Mouse (Mus musculus) midbrain, embryonic 10.5 days (tissue): ENCODE data around the gene Olfml1. TPM values are rescaled to one million over a fixed set of nuclear protein-coding genes. Genes with fewer than 3 reads are reported as not detected.

Experiments
- DNase-seq: peaks from one replicate; pipeline ENCODE4 v3.0.0-alpha.2; 2017; ENCODE audit warnings: low spot score
- H3K27ac ChIP-seq: fragments of 300-500 bp; sonication (generic); replicated peaks from 2 replicates; pipeline ENCODE4 v1.5.1; 2016; ENCODE audit warnings: mild to moderate bottlenecking
- H3K27me3 ChIP-seq: fragments of 300-500 bp; sonication (generic); 2 replicates; pipeline ENCODE4 v1.6.1; 2016; ENCODE audit warnings: low read depth, mild to moderate bottlenecking; ENCODE audit not compliant: poor library complexity, severe bottlenecking
- H3K36me3 ChIP-seq: fragments of 300-500 bp; sonication (generic); 2 replicates; pipeline ENCODE4 v1.6.1; 2016; ENCODE audit warnings: mild to moderate bottlenecking, moderate library complexity
- H3K4me1 ChIP-seq: fragments of 300-500 bp; sonication (generic); 2 replicates; pipeline ENCODE4 v1.6.1; 2016
- H3K4me3 ChIP-seq: fragments of 300-500 bp; sonication (generic); 2 replicates; pipeline ENCODE4 v1.5.1; 2016; ENCODE audit warnings: mild to moderate bottlenecking, moderate library complexity
- H3K9me3 ChIP-seq: fragments of 300-500 bp; sonication (generic); replicated peaks from 2 replicates; pipeline ENCODE4 v1.6.1; 2016; ENCODE audit warnings: mild to moderate bottlenecking
- WGBS: fragments of 180-500 bp; shearing (Covaris S2); methylation state at CpG from one replicate; pipeline ENCODE4 v1.1.7; 2016; 5-methylcytosine and 5-hydroxymethylcytosine counted together
- polyA plus RNA-seq: library from polyadenylated mRNA; unstranded; fragments of >200 nt; fragmentation: Nextera tagmentation; extraction: Ambion mirVana; gene quantifications from 2 replicates; pipeline ENCODE4 v1.2.1, GENCODE M21; 2016

Gene Olfml1
- polyA plus RNA-seq = 5.2 and 6.2 TPM in 2 replicates

DNA sequence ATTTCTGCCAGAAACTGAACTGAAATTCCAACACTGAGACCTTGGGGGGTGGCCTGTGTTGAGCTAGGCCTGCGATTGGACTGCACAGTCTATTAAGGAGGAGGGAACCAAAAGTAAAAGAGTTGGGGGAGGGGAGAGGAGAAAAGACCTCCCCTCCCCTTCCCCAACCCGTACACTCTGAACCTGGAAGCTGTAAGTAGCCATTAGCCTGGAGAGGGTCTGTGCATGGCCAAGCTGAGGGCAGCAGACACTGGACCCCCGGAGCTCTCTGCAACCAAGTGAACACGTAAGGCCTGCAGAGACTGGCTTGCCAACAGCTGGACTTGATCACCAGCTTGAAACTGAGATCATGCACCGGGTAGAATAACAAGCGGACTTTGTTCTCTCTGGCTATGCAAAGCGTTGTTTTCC is at the start of gene Olfml1:
Gene Olfml1, plus strand, starts transcription at position 186 of the 411 bp plus-strand sequence.
- H3K27ac ChIP-seq = no peak within 1 kb of the TSS; the same call in 1 of the 2 replicates
- H3K9me3 ChIP-seq = no peaks in the 10 kb centered on the region
- DNase-seq = peak; percentile 39
- peaks cover 5% of the 10 kb centered on the region; the same call in 1 of the 2 replicates for H3K4me1 ChIP-seq
- no peak within 1 kb of the TSS for H3K4me3 ChIP-seq
- no peaks in the 10 kb centered on the region for H3K27me3 ChIP-seq
- no peaks in the 10 kb centered on the region for H3K36me3 ChIP-seq
- WGBS = 63% methylated on average over 7 of the region's 7 CpGs

DNA sequence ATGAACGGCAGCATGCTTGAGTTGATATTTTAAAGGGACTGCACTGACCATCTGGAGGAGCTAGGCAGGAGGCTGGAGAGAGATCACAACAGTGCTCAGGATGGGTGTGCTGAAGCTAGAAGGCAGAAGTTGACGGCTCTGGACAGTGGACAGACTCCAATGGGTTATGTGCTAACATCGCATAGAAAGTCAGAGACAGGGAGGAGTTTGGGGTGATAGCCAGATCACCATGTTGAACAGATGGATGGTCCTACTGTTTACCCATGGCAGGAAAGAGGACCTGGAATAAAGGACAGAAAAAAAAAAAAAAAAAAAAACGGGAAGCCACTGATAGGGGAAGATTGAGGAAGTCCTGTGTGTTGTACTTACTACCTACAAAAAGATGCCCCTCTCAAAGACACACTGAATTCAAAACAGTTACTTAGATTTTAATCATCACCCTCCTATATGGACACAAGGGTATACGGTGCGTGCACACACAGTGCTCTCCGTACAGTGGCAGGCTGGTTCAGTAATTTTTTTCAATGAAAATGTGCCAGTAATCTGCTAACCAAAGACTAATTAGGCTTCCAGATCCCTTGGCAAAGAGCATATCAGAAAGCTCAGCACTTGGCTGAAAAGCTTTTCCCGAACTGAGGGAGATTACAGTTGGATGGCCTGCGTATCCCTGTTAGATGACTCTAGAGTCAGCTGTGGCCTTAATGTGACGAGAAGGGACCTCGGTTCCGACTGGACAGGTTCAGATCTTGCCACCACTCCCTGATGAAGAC is 47.8 kb upstream of the Olfml1 start:
- Histone ChIP-seq H3K36me3 (no peaks in the 10 kb centered on the region), H3K4me1 (no peaks in the 10 kb centered on the region), H3K27me3 (no peaks in the 10 kb centered on the region), H3K27ac (no peak overlapping the region), H3K4me3 (no peak overlapping the region), H3K9me3 (no peaks in the 10 kb centered on the region)
- DNase-seq = no peak
- WGBS = 93% methylated on average over 12 of the region's 12 CpGs

DNA sequence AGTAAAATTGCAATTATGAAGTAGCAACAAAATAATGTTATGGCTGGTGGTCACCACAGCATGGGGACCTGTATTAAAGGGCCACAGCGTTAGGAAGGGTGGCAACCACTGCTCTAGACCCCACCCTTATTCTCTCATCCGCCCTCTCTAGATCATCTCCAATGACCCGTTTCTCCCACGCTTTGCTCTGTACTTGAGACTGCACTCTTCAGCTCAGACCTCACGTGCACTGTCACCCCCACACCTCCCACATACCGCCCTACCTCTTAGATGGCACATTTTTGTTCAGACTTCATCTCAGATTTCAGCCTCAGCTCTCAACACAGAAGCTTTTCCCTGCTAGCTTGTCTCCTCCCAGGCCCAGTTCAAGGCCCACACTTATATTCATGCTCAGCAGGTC is 45.8 kb upstream of the Olfml1 start:
- no peaks in the 10 kb centered on the region for H3K4me1 ChIP-seq
- H3K4me3 ChIP-seq = no peak overlapping the region
- no peak overlapping the region for H3K27ac ChIP-seq
- H3K27me3 ChIP-seq = no peaks in the 10 kb centered on the region
- WGBS = 91% methylated on average over 6 of the region's 6 CpGs
- no peaks in the 10 kb centered on the region for H3K36me3 ChIP-seq
- H3K9me3 ChIP-seq = no peaks in the 10 kb centered on the region
- DNase-seq = no peak

DNA sequence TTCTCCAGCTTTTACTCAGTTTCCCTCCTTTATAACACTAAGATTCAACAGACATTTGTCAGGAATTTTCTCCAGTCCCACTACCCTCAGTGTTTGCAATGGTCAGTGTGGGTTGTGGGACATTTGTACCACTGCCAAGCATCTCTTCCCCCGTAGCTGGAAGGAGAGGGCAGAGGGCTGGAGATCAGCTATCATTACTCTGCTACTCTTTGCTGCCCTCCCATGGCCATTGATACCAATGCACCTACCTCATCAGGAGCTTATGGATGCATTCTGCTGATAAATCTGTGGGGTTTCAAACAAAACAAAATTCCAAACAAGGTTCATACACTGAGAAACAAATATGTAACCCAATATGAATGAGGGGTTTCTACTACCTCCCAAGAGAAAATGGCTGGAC is 40.9 kb upstream of the Olfml1 start:
- no peaks in the 10 kb centered on the region for H3K27me3 ChIP-seq
- no peak overlapping the region for H3K4me3 ChIP-seq
- H3K4me1 ChIP-seq = no peaks in the 10 kb centered on the region
- no peak overlapping the region for H3K27ac ChIP-seq
- 48% methylated on average over 1 of the region's 1 CpGs for WGBS
- DNase-seq = peak; percentile 32
- no peaks in the 10 kb centered on the region for H3K36me3 ChIP-seq
- no peaks in the 10 kb centered on the region for H3K9me3 ChIP-seq

DNA sequence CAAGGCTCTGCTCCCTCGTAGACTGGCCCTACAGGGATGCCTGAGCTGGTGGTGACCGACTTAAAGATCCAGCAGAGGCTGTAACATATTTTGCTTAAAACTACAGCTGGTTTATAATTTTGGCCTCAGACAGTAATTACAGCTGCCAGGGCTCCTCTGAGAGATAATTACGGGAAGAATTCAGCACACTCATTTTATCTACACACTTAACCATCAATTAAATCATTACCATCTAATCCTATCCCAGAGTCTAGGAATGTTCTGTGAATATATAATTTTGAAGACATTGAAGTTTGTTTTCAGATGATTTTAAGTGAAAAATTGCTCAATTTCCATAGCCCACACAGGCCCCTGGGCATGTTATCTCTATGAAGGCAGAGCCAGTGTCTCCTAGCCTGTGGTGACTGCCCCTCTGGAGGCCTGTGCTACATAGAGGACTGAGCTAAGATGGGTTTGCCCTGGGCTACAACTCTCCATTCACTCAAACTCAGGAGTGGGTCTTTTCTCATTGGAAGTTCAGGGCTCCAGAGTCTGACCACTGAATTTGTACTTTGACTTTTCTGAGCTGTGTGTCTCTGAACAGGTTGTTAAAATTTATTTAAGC is 39.0 kb upstream of the Olfml1 start:
- Histone ChIP-seq H3K27me3 (no peaks in the 10 kb centered on the region), H3K4me3 (no peak overlapping the region), H3K4me1 (no peaks in the 10 kb centered on the region), H3K27ac (no peak overlapping the region), H3K9me3 (no peaks in the 10 kb centered on the region), H3K36me3 (no peaks in the 10 kb centered on the region)
- no peak for DNase-seq
- WGBS = 90% methylated on average over 3 of the region's 3 CpGs

DNA sequence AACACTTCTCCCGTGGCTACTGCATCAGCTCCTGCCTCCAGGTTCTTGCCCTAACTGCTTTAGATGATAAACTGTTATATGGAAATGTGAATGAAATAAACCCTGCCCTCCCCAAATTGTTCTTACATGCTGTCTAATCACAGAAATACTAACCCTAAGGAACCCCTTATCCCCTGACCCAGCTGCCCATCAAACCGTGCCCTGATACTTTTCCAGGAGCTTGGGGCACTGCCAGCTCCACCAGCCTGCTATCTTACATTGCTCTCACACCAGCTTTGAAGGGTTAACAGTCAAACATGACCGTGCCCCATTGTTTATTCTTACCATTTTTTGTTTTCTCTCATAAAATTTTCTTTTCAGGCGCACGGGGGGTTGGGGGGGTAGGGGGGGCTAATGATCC is 37.9 kb upstream of the Olfml1 start:
- H3K27ac ChIP-seq = no peak overlapping the region
- H3K36me3 ChIP-seq = no peaks in the 10 kb centered on the region
- H3K27me3 ChIP-seq = no peaks in the 10 kb centered on the region
- 85% methylated on average over 5 of the region's 5 CpGs for WGBS
- H3K4me1 ChIP-seq = no peaks in the 10 kb centered on the region
- no peak for DNase-seq
- H3K4me3 ChIP-seq = no peak overlapping the region
- H3K9me3 ChIP-seq = no peaks in the 10 kb centered on the region

DNA sequence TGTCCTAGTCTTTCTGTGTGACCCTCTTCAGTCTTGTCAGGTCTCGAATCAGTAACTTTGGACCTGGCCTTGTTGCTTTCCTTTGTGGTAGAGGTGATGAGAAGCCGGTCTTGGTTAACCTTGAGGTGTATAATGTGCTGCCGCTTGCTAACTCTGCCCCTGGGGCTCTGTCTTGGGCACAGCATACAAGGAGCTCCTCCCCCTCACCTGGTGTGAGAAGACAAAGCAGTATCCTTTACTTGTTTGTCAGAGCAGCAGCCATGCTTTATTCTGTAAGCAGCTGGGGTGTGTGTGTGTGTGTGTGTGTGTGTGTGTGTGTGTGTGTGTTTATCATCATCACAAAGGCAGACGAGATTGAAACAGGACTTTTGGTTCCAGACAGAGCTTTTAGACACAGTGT is 31.9 kb upstream of the Olfml1 start:
- no peak for DNase-seq
- Histone ChIP-seq H3K4me1 (no peaks in the 10 kb centered on the region), H3K27me3 (no peaks in the 10 kb centered on the region), H3K36me3 (no peaks in the 10 kb centered on the region), H3K27ac (no peak overlapping the region), H3K4me3 (no peak overlapping the region), H3K9me3 (no peaks in the 10 kb centered on the region)
- 91% methylated on average over 4 of the region's 4 CpGs for WGBS

DNA sequence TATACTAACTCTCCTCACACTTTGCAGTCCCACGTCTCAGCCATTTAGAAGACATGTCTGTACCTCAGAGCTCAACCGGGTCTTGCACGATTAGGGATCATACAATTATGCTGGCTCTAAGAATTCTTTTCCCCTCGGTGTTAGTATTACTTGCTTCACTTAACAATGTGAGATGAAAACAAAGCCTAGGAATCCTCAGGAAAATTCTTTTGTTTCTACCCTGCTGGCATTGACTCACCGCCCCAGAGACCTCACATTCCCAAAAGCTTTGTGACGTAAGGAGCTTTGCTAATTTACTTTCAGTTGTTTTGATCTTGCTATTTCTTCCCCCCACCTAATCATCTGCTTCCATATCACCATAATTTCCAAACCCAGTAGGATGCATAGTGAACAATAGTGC is 30.7 kb upstream of the Olfml1 start:
- H3K27ac ChIP-seq = no peak overlapping the region
- H3K9me3 ChIP-seq = no peaks in the 10 kb centered on the region
- no peaks in the 10 kb centered on the region for H3K27me3 ChIP-seq
- no peak overlapping the region for H3K4me3 ChIP-seq
- WGBS = 57% methylated on average over 6 of the region's 6 CpGs
- no peaks in the 10 kb centered on the region for H3K36me3 ChIP-seq
- DNase-seq = no peak
- no peaks in the 10 kb centered on the region for H3K4me1 ChIP-seq

DNA sequence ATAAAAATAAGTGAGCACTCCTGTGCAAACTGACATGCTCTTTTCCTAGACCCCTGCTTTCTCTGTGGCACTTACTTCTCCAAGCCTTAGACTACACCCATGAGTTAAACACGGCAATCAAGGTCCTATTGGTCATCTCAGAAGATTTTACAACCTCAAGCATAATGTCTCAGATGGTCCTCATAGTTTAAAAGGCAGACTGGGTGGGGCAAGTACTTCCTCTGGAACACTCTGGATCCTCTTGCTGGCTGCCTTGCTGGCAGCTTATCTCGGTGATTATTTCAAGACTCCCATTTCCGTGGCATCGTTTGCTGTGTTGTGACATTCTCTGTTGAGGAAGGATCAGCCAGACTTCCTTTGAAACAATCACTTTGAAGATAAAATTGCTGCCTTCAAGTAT is 27.2 kb upstream of the Olfml1 start:
- Histone ChIP-seq H3K4me3 (no peak overlapping the region), H3K9me3 (no peaks in the 10 kb centered on the region), H3K4me1 (no peaks in the 10 kb centered on the region), H3K27me3 (no peaks in the 10 kb centered on the region), H3K36me3 (no peaks in the 10 kb centered on the region), H3K27ac (no peak overlapping the region)
- WGBS = 71% methylated on average over 4 of the region's 4 CpGs
- DNase-seq = no peak

DNA sequence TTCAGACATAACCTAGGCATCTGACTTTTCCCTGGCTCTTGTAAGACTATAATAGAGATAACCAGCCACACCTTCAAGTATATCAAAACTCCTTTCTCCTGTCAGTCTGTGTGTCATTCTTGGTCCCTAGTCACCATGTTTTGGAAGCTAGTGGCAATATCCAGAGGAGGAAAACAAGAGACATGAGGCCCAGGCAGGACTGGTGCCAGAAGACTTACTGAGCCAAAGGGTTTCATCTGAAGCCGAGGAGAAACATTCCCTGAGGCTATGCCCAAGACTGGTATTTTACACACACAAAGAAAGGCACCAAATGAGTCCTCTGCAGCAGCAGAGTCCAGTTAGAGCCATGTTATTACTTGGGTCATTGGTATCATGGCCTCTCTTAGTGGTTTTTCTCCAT is 22.2 kb upstream of the Olfml1 start:
- Histone ChIP-seq H3K27ac (no peak overlapping the region), H3K36me3 (no peaks in the 10 kb centered on the region), H3K9me3 (no peaks in the 10 kb centered on the region), H3K4me3 (no peak overlapping the region), H3K27me3 (no peaks in the 10 kb centered on the region), H3K4me1 (no peaks in the 10 kb centered on the region)
- no peak for DNase-seq
- WGBS = 74% methylated on average over 1 of the region's 1 CpGs

DNA sequence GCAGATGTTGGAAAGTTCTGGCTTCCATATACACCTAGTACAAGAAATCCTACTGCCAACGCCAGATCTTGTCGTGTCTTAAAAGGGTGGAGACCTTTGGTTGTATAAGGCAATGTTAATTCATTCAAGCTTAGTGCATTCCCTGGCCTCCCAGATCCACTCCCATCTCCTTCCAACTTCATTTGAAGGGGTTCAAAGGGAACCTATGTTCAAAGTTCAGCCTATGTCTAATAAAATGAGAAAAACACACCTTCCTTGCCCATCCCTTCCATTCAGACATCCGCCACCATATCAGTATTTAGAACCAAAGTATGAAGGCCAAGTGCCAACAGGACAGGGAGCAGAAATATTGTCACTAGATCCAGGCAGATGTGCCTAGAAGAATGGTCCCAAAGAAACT is 19.4 kb upstream of the Olfml1 start:
- H3K27ac ChIP-seq = no peak overlapping the region

DNA sequence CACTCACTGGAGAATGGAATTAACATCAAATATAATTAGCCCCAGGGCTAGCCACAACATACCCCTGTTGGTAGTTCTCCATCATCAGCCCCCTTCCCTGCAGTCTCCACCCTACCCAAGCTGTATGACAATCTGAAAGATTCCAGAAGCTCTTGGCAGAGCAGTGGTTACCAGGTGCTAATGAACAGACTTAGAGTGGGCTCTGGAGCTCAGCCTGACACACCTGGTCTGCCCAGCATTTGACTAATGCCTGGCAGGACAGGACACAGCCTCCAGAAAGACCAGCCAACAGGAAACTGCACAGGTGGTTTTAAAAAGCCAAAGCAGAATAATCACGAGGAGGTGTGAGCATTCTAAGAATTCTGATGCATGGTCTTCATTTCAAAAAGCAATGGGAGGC is 13.8 kb upstream of the Olfml1 start:
- no peak for DNase-seq
- 83% methylated on average over 1 of the region's 1 CpGs for WGBS
- Histone ChIP-seq H3K27ac (no peak overlapping the region), H3K36me3 (no peaks in the 10 kb centered on the region), H3K9me3 (no peaks in the 10 kb centered on the region), H3K4me1 (no peaks in the 10 kb centered on the region), H3K4me3 (no peak overlapping the region), H3K27me3 (no peaks in the 10 kb centered on the region)

More for the DNA sequence above, 19.4 kb upstream of the Olfml1 start:
- Histone ChIP-seq H3K4me3 (no peak overlapping the region), H3K27me3 (no peaks in the 10 kb centered on the region), H3K36me3 (no peaks in the 10 kb centered on the region), H3K4me1 (no peaks in the 10 kb centered on the region), H3K9me3 (no peaks in the 10 kb centered on the region)
- DNase-seq = no peak
- 91% methylated on average over 3 of the region's 3 CpGs for WGBS

DNA sequence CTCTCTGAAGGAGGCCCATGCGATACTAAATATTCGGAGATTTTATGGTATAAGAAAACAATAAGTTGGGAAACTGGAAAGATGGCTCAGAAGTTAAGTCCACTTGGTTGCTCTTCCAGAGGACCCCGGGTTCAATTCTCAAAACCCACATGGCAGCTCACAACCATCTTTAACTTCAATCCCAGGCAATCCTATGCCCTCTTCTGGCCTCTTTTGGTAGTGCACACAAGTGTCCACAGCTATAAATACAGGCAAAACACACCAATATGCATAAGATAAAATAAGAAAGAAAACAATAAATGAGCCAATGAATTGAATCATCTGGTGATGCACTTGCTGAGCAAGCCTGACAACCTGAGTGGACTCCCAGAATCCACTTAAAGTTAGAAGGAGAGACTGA is 11.3 kb upstream of the Olfml1 start:
- no peaks in the 10 kb centered on the region for H3K36me3 ChIP-seq
- H3K27ac ChIP-seq = no peak overlapping the region
- no peaks in the 10 kb centered on the region for H3K27me3 ChIP-seq
- WGBS = 89% methylated on average over 3 of the region's 3 CpGs
- H3K4me3 ChIP-seq = no peak overlapping the region
- H3K9me3 ChIP-seq = no peaks in the 10 kb centered on the region
- no peaks in the 10 kb centered on the region for H3K4me1 ChIP-seq
- DNase-seq = no peak
